Mouse (Mus musculus): ENCODE measurements around the gene Dbf4.

DNA sequence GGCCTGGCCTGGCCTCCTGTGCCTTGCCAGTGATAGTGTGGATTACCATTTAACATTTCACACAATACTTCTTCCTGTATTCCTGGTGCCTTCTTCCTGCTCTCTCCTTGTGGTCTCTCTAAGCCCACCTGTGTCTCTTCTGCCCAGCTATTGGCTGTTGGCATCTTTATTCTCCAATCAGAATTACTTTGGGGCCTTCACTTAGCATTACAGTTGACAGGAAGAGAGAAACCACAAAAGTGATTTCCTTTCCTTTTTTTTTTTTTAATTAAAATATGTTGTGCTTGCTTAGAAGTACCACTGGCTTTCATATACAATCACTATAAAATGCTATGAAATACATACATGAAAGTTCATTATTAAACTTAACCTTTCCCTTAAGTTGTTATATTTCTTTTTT lies 33.0 kb upstream of the Dbf4 start:
- TF ChIP-seq CTCF (conservative IDR thresholded peaks at IDR 0.05; ENCODE audit: low read length), result no peak
- TF ChIP-seq NANOG (IDR thresholded peaks at IDR 0.05; ENCODE audit: borderline replicate concordance, low read length), result no peak

Measured in E14TG2a.4 (cell line).